Mouse (Mus musculus) lung, postnatal 0 days (tissue): ENCODE results near the gene Prex1.

Experiments
- CTCF ChIP-seq: IDR thresholded peaks from 2 replicates; pipeline ENCODE4 v1.5.1; 2016; ENCODE audit warnings: antibody characterized with exemption, mild to moderate bottlenecking
- EP300 ChIP-seq: IDR thresholded peaks from 2 replicates; pipeline ENCODE4 v1.6.1; 2016; ENCODE audit warnings: antibody characterized with exemption, mild to moderate bottlenecking, control low read depth

- TF ChIP-seq CTCF: no peak
- TF ChIP-seq EP300: no peak
These were observed 110.7 kb downstream of the Prex1 start for GRCm38 (mm10) chr2:166602948-166603347.
